Mouse (Mus musculus) limb, embryonic 13.5 days (tissue): ENCODE data around the gene Lrrc8b. TPM values are rescaled to one million over a fixed set of nuclear protein-coding genes. Genes with fewer than 3 reads are reported as not detected.
A peak's percentile ranks its signal among the peaks of the same experiment; 100 is the strongest.

Source experiments
- ATAC-seq: fragments of 200-750 bp; cut with Nextera tagmentation; 2 replicates; pipeline ENCODE4 v1.8.0; 2017; ENCODE audit warnings: low read depth, moderate number of reproducible peaks, moderate TSS enrichment; ENCODE audit not compliant: low FRiP score
- H3K27ac ChIP-seq: fragments of 300-500 bp; sonication (generic); 2 replicates; pipeline ENCODE4 v1.5.1; 2015; ENCODE audit warnings: inconsistent platforms, mild to moderate bottlenecking, moderate library complexity
- H3K27me3 ChIP-seq: fragments of 300-500 bp; sonication (generic); 2 replicates; pipeline ENCODE4 v1.6.1; 2015; ENCODE audit warnings: mild to moderate bottlenecking, inconsistent platforms
- H3K36me3 ChIP-seq: fragments of 300-500 bp; sonication (generic); 2 replicates; pipeline ENCODE4 v1.6.1; 2015; ENCODE audit warnings: inconsistent platforms, mild to moderate bottlenecking, moderate library complexity
- H3K4me1 ChIP-seq: fragments of 300-500 bp; sonication (generic); 2 replicates; pipeline ENCODE4 v1.6.1; 2015; ENCODE audit warnings: inconsistent platforms
- H3K4me2 ChIP-seq: fragments of 300-500 bp; sonication (generic); replicated peaks from 2 replicates; pipeline ENCODE4 v1.6.1; 2015; ENCODE audit warnings: inconsistent platforms, mild to moderate bottlenecking, moderate library complexity
- H3K4me3 ChIP-seq: fragments of 300-500 bp; sonication (generic); 2 replicates; pipeline ENCODE4 v1.5.1; 2015; ENCODE audit warnings: moderate library complexity, mild to moderate bottlenecking, inconsistent platforms
- H3K9ac ChIP-seq: fragments of 300-500 bp; sonication (generic); 2 replicates; pipeline ENCODE4 v1.6.1; 2015; ENCODE audit warnings: mild to moderate bottlenecking, inconsistent platforms
- H3K9me3 ChIP-seq: fragments of 300-500 bp; sonication (generic); 2 replicates; pipeline ENCODE4 v1.6.1; 2016; ENCODE audit warnings: inconsistent platforms
- WGBS: fragments of 180-500 bp; shearing (Covaris S2); methylation state at CpG from one replicate; pipeline ENCODE4 v1.1.7; 2015; 5-methylcytosine and 5-hydroxymethylcytosine counted together
- polyA plus RNA-seq: library from polyadenylated mRNA; unstranded; fragments of >200 nt; fragmentation: Nextera tagmentation; extraction: Ambion mirVana; gene quantifications from 2 replicates; pipeline ENCODE4 v1.2.1, GENCODE M21; 2015

The Lrrc8b gene
- polyA plus RNA-seq, 1 experiment from 2014 or later: 3.2 TPM

GRCm38 (mm10) chr5:105409092-105409491, 6.5 kb upstream of the Lrrc8b start:
- WGBS: 89% methylated on average over 4 of the region's 4 CpGs
- Histone ChIP-seq H3K4me3 (no peak overlapping the region), H3K9ac (no peak overlapping the region), H3K9me3 (no peaks in the 10 kb centered on the region), H3K27me3 (no peaks in the 10 kb centered on the region), H3K36me3 (no peaks in the 10 kb centered on the region), H3K27ac (no peak overlapping the region), H3K4me2 (no peak overlapping the region), H3K4me1 (no peaks in the 10 kb centered on the region)
- ATAC-seq: no peak

- no peak overlapping the region for H3K9ac ChIP-seq
- no peaks in the 10 kb centered on the region for H3K36me3 ChIP-seq
- H3K27me3 ChIP-seq: no peaks in the 10 kb centered on the region
- WGBS: 69% methylated on average over 6 of the region's 6 CpGs
- no peak for ATAC-seq
- no peak overlapping the region for H3K4me2 ChIP-seq
- H3K27ac ChIP-seq: no peak overlapping the region
- no peak overlapping the region for H3K4me3 ChIP-seq
- no peaks in the 10 kb centered on the region for H3K9me3 ChIP-seq
- peaks cover 3% of the 10 kb centered on the region; the same call in 1 of the 2 replicates for H3K4me1 ChIP-seq
Measured at GRCm38 (mm10) chr5:105410521-105411293, 4.9 kb upstream of the Lrrc8b start.

- no peak for ATAC-seq
- H3K36me3 ChIP-seq: no peaks in the 10 kb centered on the region
- no peak overlapping the region for H3K27ac ChIP-seq
- no peak overlapping the region for H3K9ac ChIP-seq
- WGBS: 54% methylated on average over 4 of the region's 4 CpGs
- H3K9me3 ChIP-seq: no peaks in the 10 kb centered on the region
- H3K27me3 ChIP-seq: 0 out of 2 replicates have a peak, but pooled peaks cover 4% of the 10 kb centered on the region
- H3K4me3 ChIP-seq: no peak overlapping the region
- no peak overlapping the region for H3K4me2 ChIP-seq
- H3K4me1 ChIP-seq: peaks cover 7% of the 10 kb centered on the region
Measured at GRCm38 (mm10) chr5:105411294-105411570, 4.3 kb upstream of the Lrrc8b start.

- 92% methylated on average over 2 of the region's 2 CpGs for WGBS
- Histone ChIP-seq H3K4me2 (no peak overlapping the region), H3K36me3 (no peaks in the 10 kb centered on the region), H3K9ac (no peak overlapping the region), H3K4me1 (peaks cover 8% of the 10 kb centered on the region), H3K4me3 (no peak overlapping the region), H3K27ac (no peak overlapping the region), H3K9me3 (no peaks in the 10 kb centered on the region), H3K27me3 (0 out of 2 replicates have a peak, but pooled peaks cover 5% of the 10 kb centered on the region)
- ATAC-seq: no peak
Measured at GRCm38 (mm10) chr5:105411768-105412167, 3.8 kb upstream of the Lrrc8b start.

GRCm38 (mm10) chr5:105412634-105413033, 2.9 kb upstream of the Lrrc8b start:
- no peak overlapping the region for H3K4me2 ChIP-seq
- 0 out of 2 replicates have a peak, but pooled peaks cover 8% of the 10 kb centered on the region for H3K27me3 ChIP-seq
- ATAC-seq: no peak
- peaks cover 8% of the 10 kb centered on the region for H3K4me1 ChIP-seq
- no peaks in the 10 kb centered on the region for H3K9me3 ChIP-seq
- no peak overlapping the region for H3K4me3 ChIP-seq
- no peak overlapping the region for H3K9ac ChIP-seq
- H3K36me3 ChIP-seq: no peaks in the 10 kb centered on the region
- H3K27ac ChIP-seq: no peak overlapping the region
- 82% methylated on average over 3 of the region's 3 CpGs for WGBS

GRCm38 (mm10) chr5:105414341-105415120, 1.0 kb upstream of the Lrrc8b start:
- Histone ChIP-seq H3K4me2 (peak overlapping the region; percentile 98), H3K4me3 (peak overlapping the region; percentile 78), H3K27me3 (0 out of 2 replicates have a peak, but pooled peaks cover 8% of the 10 kb centered on the region), H3K9me3 (no peaks in the 10 kb centered on the region), H3K4me1 (peaks cover 8% of the 10 kb centered on the region), H3K27ac (no peak overlapping the region), H3K9ac (peak overlapping the region; percentile 78), H3K36me3 (no peaks in the 10 kb centered on the region)
- 84% methylated on average over 12 of the region's 12 CpGs for WGBS
- ATAC-seq: no peak

GRCm38 (mm10) chr5:105415951-105416675, 538 bp downstream of the Lrrc8b start:
- Histone ChIP-seq H3K27ac (no peak overlapping the region), H3K27me3 (0 out of 2 replicates have a peak, but pooled peaks cover 8% of the 10 kb centered on the region), H3K4me1 (peaks cover 8% of the 10 kb centered on the region), H3K9ac (peak overlapping the region; percentile 78), H3K4me2 (peak overlapping the region; percentile 98), H3K4me3 (peak overlapping the region; percentile 78), H3K9me3 (no peaks in the 10 kb centered on the region), H3K36me3 (no peaks in the 10 kb centered on the region)
- peak; percentile 18; the same call in 1 of the 2 replicates for ATAC-seq
- WGBS: 4% methylated on average over 35 of the region's 36 CpGs

- ATAC-seq: no peak
- 76% methylated on average over 8 of the region's 8 CpGs for WGBS
- no peak overlapping the region for H3K27ac ChIP-seq
- no peak overlapping the region for H3K4me2 ChIP-seq
- H3K4me3 ChIP-seq: no peak overlapping the region
- H3K9me3 ChIP-seq: no peaks in the 10 kb centered on the region
- no peak overlapping the region for H3K9ac ChIP-seq
- no peaks in the 10 kb centered on the region for H3K36me3 ChIP-seq
- H3K4me1 ChIP-seq: peaks cover 8% of the 10 kb centered on the region
- H3K27me3 ChIP-seq: 0 out of 2 replicates have a peak, but pooled peaks cover 8% of the 10 kb centered on the region
Measured at GRCm38 (mm10) chr5:105417217-105417616, 1.6 kb downstream of the Lrrc8b start.

- H3K9ac ChIP-seq: no peak overlapping the region
- no peak overlapping the region for H3K4me2 ChIP-seq
- ATAC-seq: no peak
- H3K4me3 ChIP-seq: no peak overlapping the region
- no peaks in the 10 kb centered on the region for H3K9me3 ChIP-seq
- H3K4me1 ChIP-seq: peaks cover 8% of the 10 kb centered on the region
- no peaks in the 10 kb centered on the region for H3K36me3 ChIP-seq
- 82% methylated on average over 7 of the region's 7 CpGs for WGBS
- no peak overlapping the region for H3K27ac ChIP-seq
- H3K27me3 ChIP-seq: 0 out of 2 replicates have a peak, but pooled peaks cover 8% of the 10 kb centered on the region
Measured at GRCm38 (mm10) chr5:105418364-105418763, 2.8 kb downstream of the Lrrc8b start.

- no peak overlapping the region for H3K4me3 ChIP-seq
- no peaks in the 10 kb centered on the region for H3K36me3 ChIP-seq
- no peak overlapping the region for H3K27ac ChIP-seq
- WGBS: 87% methylated on average over 5 of the region's 5 CpGs
- peaks cover 8% of the 10 kb centered on the region for H3K4me1 ChIP-seq
- no peaks in the 10 kb centered on the region for H3K9me3 ChIP-seq
- ATAC-seq: no peak
- no peak overlapping the region for H3K9ac ChIP-seq
- H3K4me2 ChIP-seq: no peak overlapping the region
- 0 out of 2 replicates have a peak, but pooled peaks cover 8% of the 10 kb centered on the region for H3K27me3 ChIP-seq
Measured at GRCm38 (mm10) chr5:105418851-105419250, 3.3 kb downstream of the Lrrc8b start.

- Histone ChIP-seq H3K36me3 (no peaks in the 10 kb centered on the region), H3K27ac (no peak overlapping the region), H3K4me3 (no peak overlapping the region), H3K9me3 (no peaks in the 10 kb centered on the region), H3K4me2 (no peak overlapping the region), H3K9ac (no peak overlapping the region), H3K27me3 (no peaks in the 10 kb centered on the region), H3K4me1 (no peaks in the 10 kb centered on the region)
- ATAC-seq: no peak
- WGBS: 93% methylated on average over 2 of the region's 2 CpGs
Measured at GRCm38 (mm10) chr5:105425587-105425986, 10.0 kb downstream of the Lrrc8b start.

- no peak for ATAC-seq
- H3K9me3 ChIP-seq: no peaks in the 10 kb centered on the region
- 81% methylated on average over 7 of the region's 7 CpGs for WGBS
- H3K4me2 ChIP-seq: no peak overlapping the region
- H3K9ac ChIP-seq: no peak overlapping the region
- H3K27me3 ChIP-seq: no peaks in the 10 kb centered on the region
- H3K27ac ChIP-seq: no peak overlapping the region
- H3K4me1 ChIP-seq: no peaks in the 10 kb centered on the region
- no peaks in the 10 kb centered on the region for H3K36me3 ChIP-seq
- H3K4me3 ChIP-seq: no peak overlapping the region
Measured at GRCm38 (mm10) chr5:105427326-105427725, 11.8 kb downstream of the Lrrc8b start.
